Mouse (Mus musculus): ENCODE data around the gene Cic. TPM values are rescaled to one million over a fixed set of nuclear protein-coding genes. Genes with fewer than 3 reads are reported as not detected.

The Cic gene
- polyA plus RNA-seq (2015; fragmentation: Nextera tagmentation; extraction: Ambion mirVana) = 26.2 and 28.6 TPM in 2 replicates

DNA sequence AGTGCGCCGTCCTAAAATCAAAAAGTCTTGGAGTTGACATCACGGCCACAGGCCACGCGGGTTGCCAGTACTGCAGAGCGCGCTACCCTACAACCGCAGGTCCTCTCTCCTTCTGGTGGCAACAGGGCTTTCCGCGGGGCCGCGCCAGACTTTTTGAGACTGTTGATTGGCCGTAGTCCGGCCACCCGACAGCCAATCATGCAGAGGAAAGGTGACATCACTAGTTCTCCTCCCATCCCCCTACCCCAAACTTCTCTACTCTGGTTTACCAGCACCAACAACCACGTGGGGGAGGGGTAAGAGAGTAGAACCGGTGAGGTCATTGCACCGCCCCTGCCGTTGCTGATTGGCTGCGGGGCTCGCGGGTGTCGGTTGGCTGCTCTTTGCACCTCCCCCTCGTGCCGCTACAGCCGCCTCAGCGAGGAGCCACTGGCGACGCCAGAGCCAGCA is at the start of gene Cic:
TSS of gene Cic (plus strand) at position 404 of the 450 bp plus-strand sequence.

DNA sequence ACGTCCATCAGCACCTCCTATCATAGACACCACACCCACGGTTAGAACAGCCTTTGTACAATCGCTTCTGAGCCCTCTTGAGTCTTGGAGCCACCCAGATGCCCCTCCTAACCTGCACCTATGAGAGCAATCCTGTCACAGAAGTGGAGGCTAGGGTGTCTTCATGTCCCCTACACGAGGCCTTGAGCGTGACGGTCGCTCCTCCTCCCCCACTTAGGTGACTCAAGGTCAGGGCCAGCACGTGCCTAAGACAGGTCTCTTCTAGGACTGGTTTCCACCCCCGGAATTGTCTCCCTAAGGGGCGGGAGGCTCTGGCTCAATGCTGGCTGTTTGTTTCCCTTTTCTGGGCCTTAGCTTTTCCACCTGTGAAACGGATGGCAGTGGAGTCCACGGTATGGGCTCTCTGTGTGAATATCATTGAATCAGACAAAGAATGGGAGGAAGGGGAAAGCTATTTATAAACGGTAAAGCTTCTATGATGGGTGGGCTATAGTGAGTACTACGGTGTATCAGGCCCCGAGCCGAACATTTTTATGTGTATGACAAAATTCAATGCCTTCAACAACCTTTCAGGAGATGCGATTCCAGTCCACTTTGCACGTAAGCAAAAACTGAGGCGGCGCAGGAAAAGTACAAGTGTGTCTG is 46.9 kb upstream of the Cic start, which contains the start of gene Dedd2:
TSS of gene Dedd2 (minus strand) at position 159 of the 645 bp plus-strand sequence.

DNA sequence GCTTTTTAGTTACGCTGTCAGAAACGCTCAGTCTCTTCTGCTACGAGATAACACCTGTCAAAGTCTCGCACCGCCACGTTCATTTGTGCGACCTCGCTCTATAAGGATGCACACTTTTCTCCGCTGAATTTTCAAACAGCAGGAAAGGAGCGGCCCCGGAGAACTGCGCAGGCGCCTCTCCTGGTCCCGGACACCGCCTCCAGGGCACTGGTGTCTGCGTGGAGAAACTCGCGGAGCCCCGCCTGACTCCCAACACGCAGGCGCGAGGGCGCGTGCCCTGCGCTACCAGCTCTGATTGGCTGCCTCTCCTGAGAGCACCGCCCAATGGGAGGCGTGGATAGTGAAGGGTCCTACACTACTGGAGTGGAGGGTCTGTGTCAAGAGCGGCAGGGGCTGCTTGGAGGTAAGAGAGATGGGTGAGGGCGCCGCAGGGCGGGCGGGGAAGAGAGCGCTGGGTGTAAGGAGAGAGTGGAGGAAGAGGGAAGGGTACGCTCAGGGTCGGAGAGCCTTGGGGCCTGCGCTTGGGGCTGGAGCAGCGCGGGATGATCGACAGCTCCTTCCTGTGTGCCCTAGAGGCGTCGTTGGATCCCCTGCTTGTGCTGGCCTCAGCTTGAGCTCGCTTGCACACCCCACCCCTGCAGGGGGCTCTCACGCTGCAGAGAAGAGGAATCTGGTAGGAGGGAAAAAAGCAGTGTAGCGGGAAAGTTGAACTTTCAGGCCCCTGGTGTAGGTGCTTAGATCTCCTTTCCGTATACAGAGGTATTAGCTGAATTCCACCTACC is 46.2 kb upstream of the Cic start, which contains the start of gene Zfp526:
TSS of gene Zfp526 (plus strand) at position 324 of the 782 bp plus-strand sequence.

DNA sequence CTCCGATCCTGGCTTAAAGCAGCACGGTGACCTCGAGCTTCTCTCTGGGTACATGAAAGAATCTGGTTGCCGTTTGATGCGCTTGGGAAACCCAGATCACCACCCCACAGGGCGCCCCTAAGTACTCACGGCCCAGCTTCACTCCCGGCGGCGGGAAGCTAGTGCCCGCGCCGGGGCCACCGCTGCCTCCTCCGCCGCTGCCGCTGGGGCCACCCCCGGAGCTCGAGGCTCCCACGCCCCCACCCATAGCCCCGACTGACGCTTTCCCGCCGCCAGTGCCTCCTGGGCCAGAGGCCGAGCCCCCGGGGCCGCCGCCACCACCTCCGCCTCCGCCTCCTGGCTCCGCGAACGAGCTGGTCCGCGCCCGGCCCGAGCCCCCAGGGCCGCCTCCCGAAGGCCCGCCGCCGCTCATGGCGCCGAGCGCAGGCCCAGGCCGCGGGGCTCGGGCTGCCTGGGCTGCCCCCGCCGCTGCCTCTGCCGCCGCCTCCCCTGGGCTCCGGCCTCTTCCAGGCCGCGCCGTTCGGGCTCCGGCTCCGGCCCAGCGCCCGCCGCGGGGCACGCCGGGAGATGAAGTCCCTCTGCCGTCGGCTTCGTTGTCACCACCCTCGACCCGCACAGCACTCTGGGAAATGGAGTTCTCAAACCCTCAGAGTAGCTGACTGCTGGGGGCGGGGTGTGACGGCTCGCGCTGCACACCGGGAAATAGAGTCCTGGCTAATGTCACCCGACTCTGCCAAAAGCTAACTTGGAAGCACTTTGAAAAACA is 30.1 kb upstream of the Cic start, which contains the start of gene Gsk3a:
TSS of gene Gsk3a (minus strand) at position 603 of the 766 bp plus-strand sequence.

DNA sequence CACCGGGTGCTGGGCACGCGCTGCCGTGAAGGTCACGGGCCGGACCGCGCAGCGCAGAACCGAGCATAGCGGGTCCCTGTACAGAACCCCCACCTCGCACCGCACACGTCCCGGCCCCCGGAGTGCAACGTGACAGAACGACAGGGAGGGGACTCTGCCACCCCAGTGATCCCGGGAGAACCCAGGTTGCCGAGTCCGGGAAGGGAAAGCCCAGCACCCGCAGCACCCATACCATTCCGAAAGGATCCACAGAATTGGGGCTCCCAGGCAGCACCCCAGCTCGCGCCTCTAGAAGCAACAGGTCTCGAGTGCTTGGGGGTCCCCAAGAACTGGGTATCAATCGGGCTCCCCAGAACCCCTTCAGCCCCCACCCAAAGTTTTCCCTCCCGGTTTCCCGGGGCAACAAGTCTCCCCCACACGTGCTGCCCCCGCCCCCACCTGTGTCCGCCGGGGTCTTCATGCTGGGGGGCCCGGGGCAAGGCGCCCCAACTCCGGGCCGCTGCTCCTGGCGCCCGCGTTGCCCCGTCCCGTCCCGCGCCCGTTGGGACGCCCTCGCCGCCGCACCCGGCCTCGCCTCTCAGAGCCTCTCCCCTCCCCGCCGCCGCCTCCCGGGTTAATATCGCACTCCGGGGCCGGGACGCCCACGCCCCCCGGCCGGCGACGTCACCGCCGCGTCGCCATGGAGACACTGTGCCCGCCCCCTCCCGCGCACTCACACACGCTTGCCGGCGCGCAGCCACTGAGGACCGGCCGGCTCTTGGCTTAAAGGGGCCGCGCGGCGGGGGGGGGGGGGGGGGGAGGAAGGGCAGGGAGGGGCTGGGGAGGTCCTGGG is 17.1 kb upstream of the Cic start, which contains the start of gene Erf:
TSS of gene Erf (minus strand) at position 621 of the 832 bp plus-strand sequence.

DNA sequence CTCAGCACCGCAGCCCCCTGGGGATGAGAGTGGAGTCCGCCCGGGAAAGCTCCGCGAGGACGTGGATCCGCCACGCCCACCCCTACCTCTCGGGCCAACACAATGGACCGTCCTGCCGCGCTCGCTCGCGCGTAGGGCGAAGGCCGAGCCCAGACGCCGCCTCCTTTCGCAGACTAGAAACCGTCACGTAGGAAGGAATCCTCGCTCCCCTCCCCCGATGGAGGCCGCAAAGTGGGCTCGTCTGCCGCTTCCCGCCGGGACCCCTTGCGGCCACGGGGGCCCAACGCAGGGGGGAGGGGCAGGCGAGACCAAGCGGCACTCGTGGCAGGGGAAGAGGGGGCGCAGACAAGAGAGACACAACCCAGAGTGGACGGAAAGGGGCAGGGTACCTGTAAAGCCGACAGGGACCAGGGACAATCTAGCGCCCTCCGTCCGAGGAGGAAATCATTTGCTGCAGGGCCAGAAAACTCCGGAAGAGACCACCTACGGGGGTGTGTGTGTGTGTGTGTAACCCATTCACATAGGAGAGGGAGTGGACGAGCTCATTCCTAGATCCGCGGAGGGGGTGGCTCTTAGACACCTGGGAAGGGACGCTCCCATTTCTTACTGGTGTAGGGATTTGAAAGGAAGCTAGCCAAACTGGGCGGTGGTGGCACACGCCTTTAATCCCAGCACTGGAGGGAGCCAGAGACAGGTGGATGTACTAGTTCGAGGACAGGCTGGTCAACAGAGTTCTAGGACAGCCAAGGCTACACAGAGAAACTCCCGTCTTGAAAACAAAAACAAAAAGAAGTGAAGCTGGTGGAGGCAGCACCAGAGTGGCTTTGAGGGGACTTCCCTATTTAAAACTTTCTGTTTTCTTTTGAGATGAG is 30.2 kb downstream of the Cic start, which contains the start of gene Pafah1b3:
TSS of gene Pafah1b3 (minus strand) at position 533 of the 872 bp plus-strand sequence.

DNA sequence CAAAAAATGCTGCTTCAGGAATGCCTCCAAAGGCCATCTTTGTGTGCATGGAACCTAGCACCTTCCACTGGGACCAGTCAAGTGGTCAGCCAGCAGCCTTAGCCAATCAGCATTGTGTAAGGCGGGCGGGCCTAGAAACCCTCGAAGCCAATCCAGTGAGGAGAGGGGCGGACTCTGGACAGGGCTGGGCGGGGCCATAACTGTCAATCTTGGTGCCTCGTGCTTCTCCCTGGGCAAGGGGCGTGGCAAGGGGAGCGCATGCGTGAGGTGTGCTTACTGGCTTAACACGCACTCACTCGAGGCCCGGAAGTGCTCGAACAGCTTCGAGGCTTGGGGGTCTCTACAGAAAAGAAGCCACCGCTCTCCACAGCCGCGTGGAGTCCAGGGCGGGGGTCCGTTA is 33.6 kb downstream of the Cic start, which contains the start of gene Prr19:
TSS of gene Prr19 (plus strand) at position 349 of the 400 bp plus-strand sequence.

DNA sequence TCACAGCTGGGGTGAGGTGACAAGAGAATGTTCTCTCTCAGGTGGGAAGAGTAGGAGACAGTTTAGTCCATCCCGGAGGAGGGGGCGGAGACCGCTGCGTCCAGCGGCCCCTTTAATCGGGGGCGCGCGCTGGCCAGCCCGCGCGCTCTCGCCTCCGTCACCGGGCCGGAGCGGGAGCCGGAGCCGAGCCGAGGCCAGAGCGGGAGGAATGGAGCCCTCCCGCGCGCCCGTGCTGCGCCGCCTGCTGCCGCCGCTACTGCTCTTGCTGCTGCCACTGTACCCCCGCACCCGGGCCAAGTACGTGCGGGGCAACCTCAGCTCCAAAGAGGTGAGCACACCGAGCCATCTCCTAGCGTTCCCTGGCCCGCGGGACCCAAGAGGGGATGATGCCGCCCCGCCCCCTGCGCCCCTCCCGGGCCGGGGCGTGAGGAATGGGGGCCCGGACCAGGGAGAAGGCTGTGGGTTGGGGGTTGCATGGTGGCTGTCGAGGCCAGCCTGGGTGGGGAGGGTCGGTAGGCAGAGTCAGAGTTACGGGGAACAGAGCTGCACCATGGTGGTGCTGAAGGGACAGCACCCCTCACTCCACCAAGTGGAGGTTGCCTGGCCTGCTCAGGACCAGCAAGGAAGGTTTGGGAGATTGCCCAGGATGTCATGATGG is 38.6 kb downstream of the Cic start, which contains the start of gene Tmem145:
TSS of gene Tmem145 (plus strand) at position 151 of the 658 bp plus-strand sequence.

DNA sequence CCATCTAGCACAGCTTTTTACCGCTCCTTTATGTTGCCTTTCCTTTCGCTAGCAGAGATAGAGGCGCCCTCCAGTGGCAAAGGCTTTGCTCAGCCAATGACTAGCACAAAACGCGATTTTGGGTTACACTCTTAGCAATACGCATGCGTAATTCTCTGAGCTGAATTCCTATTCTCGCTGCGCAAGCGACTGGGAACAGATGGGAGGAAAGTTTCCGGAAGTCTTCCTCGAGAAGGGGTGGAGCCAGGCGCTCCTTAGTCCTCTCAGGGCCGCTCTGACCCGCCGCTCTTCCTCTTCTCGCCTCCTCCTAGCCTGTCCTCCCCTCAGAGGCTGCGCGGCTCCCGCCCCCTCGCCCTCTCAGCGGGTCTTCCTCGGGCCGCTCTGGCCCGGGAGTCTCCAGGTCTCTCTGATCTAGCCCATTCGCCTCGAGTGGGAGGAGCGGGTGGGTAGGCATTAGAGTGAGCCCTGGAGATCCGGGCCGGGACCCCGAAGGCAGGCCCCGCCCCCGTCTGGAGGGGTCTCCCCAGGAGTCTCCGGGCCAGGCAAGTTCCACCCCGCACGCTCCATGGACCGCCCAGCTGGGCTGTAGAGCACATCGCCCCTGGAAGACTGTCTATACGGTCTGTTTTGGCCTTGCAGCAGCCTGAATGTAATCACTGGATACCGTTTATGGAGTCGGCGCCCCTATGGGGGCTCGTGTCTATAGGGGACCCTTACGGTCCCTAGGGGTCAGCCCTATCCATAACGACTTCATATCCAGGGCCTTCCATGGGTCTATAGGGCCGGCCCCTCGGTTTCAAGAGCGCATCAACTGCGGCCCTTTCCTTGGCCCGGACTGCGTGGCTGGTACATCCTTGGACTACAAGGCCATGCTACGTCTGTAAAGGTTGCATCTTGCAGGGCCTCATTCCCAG is 49.3 kb downstream of the Cic start, which contains the start of gene Megf8:
TSS of gene Megf8 (plus strand) at position 633 of the 914 bp plus-strand sequence.

Other genes starting within 250 kb of the Cic start
- 1.8 and 2.3 TPM in 2 replicates for gene Grik5, start 195.4 kb upstream of the Cic start, polyA plus RNA-seq (2015; fragmentation: Nextera tagmentation; extraction: Ambion mirVana)
- gene Zfp574, start 195.1 kb upstream of the Cic start, polyA plus RNA-seq (2015; fragmentation: Nextera tagmentation; extraction: Ambion mirVana) = 11.1 and 11.5 TPM in 2 replicates
- 3.1 and 5.7 TPM in 2 replicates for gene Pou2f2, start 88.0 kb upstream of the Cic start, polyA plus RNA-seq (2015; fragmentation: Nextera tagmentation; extraction: Ambion mirVana)
- 37.7 and 40.2 TPM in 2 replicates for gene Dedd2, start 47.1 kb upstream of the Cic start, polyA plus RNA-seq (2015; fragmentation: Nextera tagmentation; extraction: Ambion mirVana)
- 2.0 and 2.6 TPM in 2 replicates for gene Zfp526, start 46.3 kb upstream of the Cic start, polyA plus RNA-seq (2015; fragmentation: Nextera tagmentation; extraction: Ambion mirVana)
- 8.8 and 10.1 TPM in 2 replicates for gene Gsk3a, start 29.9 kb upstream of the Cic start, polyA plus RNA-seq (2015; fragmentation: Nextera tagmentation; extraction: Ambion mirVana)
- gene Erf, start 16.9 kb upstream of the Cic start, polyA plus RNA-seq (2015; fragmentation: Nextera tagmentation; extraction: Ambion mirVana) = 3.6 and 5.5 TPM in 2 replicates
- gene Pafah1b3, start 30.3 kb downstream of the Cic start, polyA plus RNA-seq (2015; fragmentation: Nextera tagmentation; extraction: Ambion mirVana) = 37.1 and 53.3 TPM in 2 replicates
- not detected in 2 replicates for gene Prr19, start 33.7 kb downstream of the Cic start, polyA plus RNA-seq (2015; fragmentation: Nextera tagmentation; extraction: Ambion mirVana)
- not detected in 2 replicates for gene Tmem145, start 38.4 kb downstream of the Cic start, polyA plus RNA-seq (2015; fragmentation: Nextera tagmentation; extraction: Ambion mirVana)
- 2.4 and 2.8 TPM in 2 replicates for gene Megf8, start 49.5 kb downstream of the Cic start, polyA plus RNA-seq (2015; fragmentation: Nextera tagmentation; extraction: Ambion mirVana)
- gene Cnfn, start 102.0 kb downstream of the Cic start, polyA plus RNA-seq (2015; fragmentation: Nextera tagmentation; extraction: Ambion mirVana) = not detected in 2 replicates
- 6.1 and 7.0 TPM in 2 replicates for gene Lipe, start 131.0 kb downstream of the Cic start, polyA plus RNA-seq (2015; fragmentation: Nextera tagmentation; extraction: Ambion mirVana)
- gene Cxcl17, start 145.2 kb downstream of the Cic start, polyA plus RNA-seq (2015; fragmentation: Nextera tagmentation; extraction: Ambion mirVana) = not detected in 2 replicates
- 6.6 and 10.4 TPM in 2 replicates for gene Ceacam1, start 209.9 kb downstream of the Cic start, polyA plus RNA-seq (2015; fragmentation: Nextera tagmentation; extraction: Ambion mirVana)